9 mouse cellular contexts compared by ENCODE assay signal in genomic region chr4:150870963-150871391, GRCm38 (mm10). TPM values are rescaled to one million over a fixed set of nuclear protein-coding genes. Genes with fewer than 3 reads are reported as not detected.
A peak's percentile ranks its signal among the peaks of the same experiment; 100 is the strongest.
DNase-seq lines count a peak whose midpoint lies in the region; ATAC-seq and TF ChIP-seq lines count a peak whose summit lies in the region.
"Had no signal": no experiment of that assay in that cellular context is flagged by ENCODE, and none has a peak within 500 bp of the region (broad histone marks: within the 10 kb centered on the region; RNA-seq: fewer than 3 reads in every experiment).

No protein-coding gene starts in this region.

- no peak overlapping the region for H3K9ac ChIP-seq in kidney, embryonic 15.5 days
- H3K9ac ChIP-seq: midbrain, embryonic 15.5 days had no signal

- no peaks in the 10 kb centered on the region for H3K27me3 ChIP-seq in kidney, embryonic 15.5 days
- H3K27me3 ChIP-seq in Patski = no peaks in the 10 kb centered on the region
- H3K27me3 ChIP-seq in midbrain, embryonic 10.5 days (ENCODE audit: low read depth, poor library complexity, severe bottlenecking) = no peaks in the 10 kb centered on the region
- H3K27me3 ChIP-seq: midbrain, embryonic 15.5 days had no signal

- no peaks in the 10 kb centered on the region for H3K9me3 ChIP-seq in kidney, embryonic 15.5 days (replicated peaks)
- H3K9me3 ChIP-seq in midbrain, embryonic 10.5 days (replicated peaks) = no peaks in the 10 kb centered on the region
- H3K9me3 ChIP-seq: midbrain, embryonic 15.5 days had no signal

- H3K4me2 ChIP-seq in kidney, embryonic 15.5 days = no peak overlapping the region
- H3K4me2 ChIP-seq: midbrain, embryonic 15.5 days had no signal

- ATAC-seq in kidney, embryonic 15.5 days (replicated peaks; ENCODE audit: low FRiP score) = no peak
- ATAC-seq in Patski = peak; percentile 41
- no peak for ATAC-seq in megakaryocyte-erythroid progenitor cell, adult 5-6 weeks (replicated peaks; ENCODE audit: low FRiP score, low TSS enrichment, poor library complexity, severe bottlenecking)
- ATAC-seq: midbrain, embryonic 15.5 days had no signal

- peaks cover 33% of the 10 kb centered on the region for H3K4me1 ChIP-seq in kidney, embryonic 15.5 days
- H3K4me1 ChIP-seq in cortical plate, adult 2 months (ENCODE audit: control insufficient read depth, insufficient read depth, low read length) = peaks cover 6% of the 10 kb centered on the region; the same call in 1 of the 2 replicates
- H3K4me1 ChIP-seq in lung, adult 2 months (ENCODE audit: control insufficient read depth, insufficient read depth, low read length) = peaks cover 34% of the 10 kb centered on the region
- H3K4me1 ChIP-seq in midbrain, embryonic 10.5 days = peaks cover 20% of the 10 kb centered on the region

- no peak for DNase-seq in kidney, postnatal 14 days
- peak; percentile 63 for DNase-seq in Patski (ENCODE audit: low read depth, low spot score)
- peak; percentile 62 for DNase-seq in lung, adult 2 months
- DNase-seq in left cerebral cortex, adult 18-20 months (ENCODE audit: low spot score in 2 of 2) = no peak
- no peak for DNase-seq in midbrain, embryonic 10.5 days (ENCODE audit: low spot score)

- no peak for TF ChIP-seq CTCF in Patski (IDR thresholded peaks at IDR 0.05)
- TF ChIP-seq CTCF in cortical plate, adult 2 months (IDR thresholded peaks at IDR 0.05; ENCODE audit: extremely low read depth, insufficient read depth, low read length) = no peak
- TF ChIP-seq CTCF in lung, adult 2 months (IDR thresholded peaks at IDR 0.05; ENCODE audit: insufficient read depth, low read length) = no peak

- H3K27ac ChIP-seq in kidney, embryonic 15.5 days = peak overlapping the region; percentile 7
- H3K27ac ChIP-seq in cortical plate, adult 2 months (ENCODE audit: insufficient read depth, low read length) = peak overlapping the region; percentile 39
- H3K27ac ChIP-seq in midbrain, embryonic 10.5 days (replicated peaks) = no peak overlapping the region
- H3K27ac ChIP-seq: midbrain, embryonic 15.5 days had no signal

- POLR2A ChIA-PET in Patski (lab: Charles Lee) = interaction anchor here (0.9 to 8.3 kb wide), 4 partner anchors 8 to 164 kb away, joined by 3 to 105 read pairs (median 4); no protein-coding TSS in a partner anchor

- CTCF ChIA-PET in Patski (lab: Charles Lee) = interaction anchor here (0.8 to 1.8 kb wide), 7 partner anchors 10 to 179 kb away, joined by 3 to 4 read pairs (median 3); no protein-coding TSS in a partner anchor

- TF ChIP-seq POLR2A in cortical plate, adult 2 months (IDR thresholded peaks at IDR 0.05; ENCODE audit: extremely low read depth, insufficient read depth, low read length) = no peak
- TF ChIP-seq POLR2A in lung, adult 2 months (IDR thresholded peaks at IDR 0.05; ENCODE audit: borderline replicate concordance, extremely low read depth, low read depth, low read length) = peak; percentile 37; the same call in 1 of the 2 replicates

- no peak overlapping the region for H3K4me3 ChIP-seq in kidney, embryonic 15.5 days (replicated peaks)
- H3K4me3 ChIP-seq in cortical plate, adult 2 months (ENCODE audit: insufficient read depth, low read length) = no peak overlapping the region
- H3K4me3 ChIP-seq in lung, adult 2 months (replicated peaks; ENCODE audit: extremely low read depth, low read depth, low read length) = no peak overlapping the region
- H3K4me3 ChIP-seq in midbrain, embryonic 10.5 days = no peak overlapping the region
- H3K4me3 ChIP-seq: midbrain, embryonic 15.5 days had no signal

- 87% methylated on average over 13 of the region's 13 CpGs for WGBS in kidney, embryonic 15.5 days
- 67% methylated on average over 13 of the region's 13 CpGs for WGBS in lung, adult 2 months
- 87% methylated on average over 13 of the region's 13 CpGs for WGBS in midbrain, embryonic 10.5 days

- H3K36me3 ChIP-seq in kidney, embryonic 15.5 days = peaks cover 26% of the 10 kb centered on the region
- H3K36me3 ChIP-seq in midbrain, embryonic 10.5 days = peaks cover 26% of the 10 kb centered on the region

- in situ Hi-C loops in Patski (cut with MboI; ENCODE audit: low pct_unique_long_range_greater_than_20kb) = no loop called here

RNA-seq across cellular contexts. Expression of gene Errfi1, which starts 17.3 kb away (rescaled TPM):
- polyA plus RNA-seq in kidney, embryonic 15.5 days (2015; fragmentation: Nextera tagmentation; extraction: Ambion mirVana) = 29.3 and 34.2 TPM in 2 replicates
- polyA plus RNA-seq in Patski (2021) = 164 TPM
- 21.6 and 22.5 TPM in 2 replicates for polyA plus RNA-seq in cortical plate, adult 2 months (2012; rRNA removed)
- polyA plus RNA-seq in lung, adult 2 months (2012; rRNA removed) = 53.7 and 85.0 TPM in 2 replicates
- total RNA-seq in megakaryocyte-erythroid progenitor cell, adult 5-6 weeks (2014; fragmentation: Nextera tagmentation) = 0.42 TPM in 1 of 2 replicates, not detected in the other
- total RNA-seq in megakaryocyte-erythroid progenitor cell, adult 5-6 weeks (2017) = 0.27 and 1.2 TPM in 2 replicates
- 10 to 100 TPM; 29.7 to 32.6 TPM for total RNA-seq in left cerebral cortex, adult 18-20 months (2021)
- polyA plus RNA-seq in midbrain, embryonic 10.5 days (2016; fragmentation: Nextera tagmentation; extraction: Ambion mirVana) = 23.4 and 25.2 TPM in 2 replicates

RNA-seq across cellular contexts. Expression of gene Park7, which starts 43.3 kb away (rescaled TPM):
- 391 and 393 TPM in 2 replicates for polyA plus RNA-seq in kidney, embryonic 15.5 days (2015; fragmentation: Nextera tagmentation; extraction: Ambion mirVana)
- polyA plus RNA-seq in Patski (2021) = 219 TPM
- 284 and 300 TPM in 2 replicates for polyA plus RNA-seq in cortical plate, adult 2 months (2012; rRNA removed)
- polyA plus RNA-seq in lung, adult 2 months (2012; rRNA removed) = 80.9 and 112 TPM in 2 replicates
- 339 and 364 TPM in 2 replicates for total RNA-seq in megakaryocyte-erythroid progenitor cell, adult 5-6 weeks (2014; fragmentation: Nextera tagmentation)
- total RNA-seq in megakaryocyte-erythroid progenitor cell, adult 5-6 weeks (2017) = 415 and 488 TPM in 2 replicates
- total RNA-seq in left cerebral cortex, adult 18-20 months (2021) = 100 to 1,000 TPM; 215 to 216 TPM
- polyA plus RNA-seq in midbrain, embryonic 10.5 days (2016; fragmentation: Nextera tagmentation; extraction: Ambion mirVana) = 456 and 487 TPM in 2 replicates

RNA-seq across cellular contexts. Expression of gene Tnfrsf9, which starts 43.4 kb away (rescaled TPM):
- polyA plus RNA-seq in kidney, embryonic 15.5 days (2015; fragmentation: Nextera tagmentation; extraction: Ambion mirVana) = 0.32 and 0.40 TPM in 2 replicates
- polyA plus RNA-seq in Patski (2021) = 2.1 TPM
- polyA plus RNA-seq in cortical plate, adult 2 months (2012; rRNA removed) = 0.71 and 0.74 TPM in 2 replicates
- 0.54 and 1.0 TPM in 2 replicates for polyA plus RNA-seq in lung, adult 2 months (2012; rRNA removed)
- total RNA-seq in megakaryocyte-erythroid progenitor cell, adult 5-6 weeks (2014; fragmentation: Nextera tagmentation) = 2.6 TPM in 1 of 2 replicates, not detected in the other
- total RNA-seq in megakaryocyte-erythroid progenitor cell, adult 5-6 weeks (2017) = 7.2 TPM in 1 of 2 replicates, not detected in the other
- total RNA-seq in left cerebral cortex, adult 18-20 months (2021) = under 1 TPM; 0.35 to 0.94 TPM
- polyA plus RNA-seq in midbrain, embryonic 10.5 days (2016; fragmentation: Nextera tagmentation; extraction: Ambion mirVana) = 0.21 and 0.33 TPM in 2 replicates

Comparison
In these comparisons a context has a peak if more than half of its experiments do, and no peak if none do; other contexts are left out.
1. DNase-seq: peak in Patski (single experiment) and lung, adult 2 months (single experiment); none in kidney, postnatal 14 days (single experiment), left cerebral cortex, adult 18-20 months (0 of 2) and midbrain, embryonic 10.5 days (single experiment).